ENCODE assay signal across 36 mouse cellular contexts in genomic region chr14:62657469-62657868, GRCm38 (mm10). TPM values are rescaled to one million over a fixed set of nuclear protein-coding genes. Genes with fewer than 3 reads are reported as not detected.
DNase-seq lines count a peak whose midpoint lies in the region; ATAC-seq and TF ChIP-seq lines count a peak whose summit lies in the region.
"Had no signal": no experiment of that assay in that cellular context is flagged by ENCODE, and none has a peak within 500 bp of the region (broad histone marks: within the 10 kb centered on the region; RNA-seq: fewer than 3 reads in every experiment).

No protein-coding gene starts in this region.

- in situ Hi-C loops in CH12.LX (cut with MboI; ENCODE audit: low pct_ligation_motif_present, low pct_unique_long_range_greater_than_20kb, low sequenced_read_pairs): no loop called here

- TF ChIP-seq CTCF in CH12.LX (conservative IDR thresholded peaks at IDR 0.05 in 1 of 2, IDR thresholded peaks at IDR 0.05 in 1 of 2; ENCODE audit: low read depth in 2 of 2, low read length in 2 of 2): no peak

- no peak overlapping the region for H3K4me3 ChIP-seq in heart, embryonic 10.5 days
- H3K4me3 ChIP-seq in CH12.LX (replicated peaks in 1 of 3; ENCODE audit: low read depth in 2 of 3, low read length in 2 of 3, poor library complexity in 1 of 3): no peak overlapping the region
- H3K4me3 ChIP-seq: heart, adult 2 months; heart, embryonic 12.5 days; heart, embryonic 15.5 days; hindbrain, embryonic 10.5 days; hindbrain, embryonic 13.5 days; intestine, embryonic 15.5 days had no signal

- H3K4me1 ChIP-seq in heart, embryonic 10.5 days: no peaks in the 10 kb centered on the region
- peaks cover 0 to 20% of the 10 kb centered on the region in 2 experiments; a peak in 2 of 4 replicates for H3K4me1 ChIP-seq in CH12.LX (ENCODE audit: control insufficient read depth in 1 of 2, insufficient read depth in 2 of 2)
- H3K4me1 ChIP-seq: heart, embryonic 12.5 days; heart, embryonic 15.5 days; hindbrain, embryonic 10.5 days; hindbrain, embryonic 13.5 days; intestine, embryonic 15.5 days had no signal

- no peak for TF ChIP-seq POLR2A in CH12.LX (IDR thresholded peaks at IDR 0.05; ENCODE audit: low read depth, low read length)

- WGBS in heart, embryonic 10.5 days: 67% methylated on average over 3 of the region's 3 CpGs

- DNase-seq in heart, embryonic 10.5 days (ENCODE audit: low spot score): peak; percentile 54
- DNase-seq in heart, adult 8-10 months (ENCODE audit: low spot score): no peak
- peak; percentile 37 for DNase-seq in CH12.LX (ENCODE audit: extremely low read depth)
- peak; percentile 24 for DNase-seq in fibroblast of lung, adult 2 months (ENCODE audit: low read depth)
- DNase-seq in lung, postnatal 25 days (ENCODE audit: low spot score): no peak
- DNase-seq in spleen, postnatal 4 days (ENCODE audit: low spot score in 2 of 2): no peak
- no peak for DNase-seq in urinary bladder, postnatal 36 days (ENCODE audit: low spot score in 2 of 2)
- DNase-seq: adrenal gland, adult 2 months; adrenal gland, postnatal 36 days; B cell, adult 2 months; cerebellum, adult 11 months; cerebellum, adult 2 months; cerebellum, adult 9-11 months; cerebellum, postnatal 25 days; embryo, embryonic 11 days; forebrain, postnatal 0 days; gastrocnemius, postnatal 10 days; gastrocnemius, postnatal 36 days; heart, adult 2 months; heart, postnatal 10 days; heart, postnatal 36 days; kidney, adult 11 months had no signal

- no peak overlapping the region for H3K4me2 ChIP-seq in CH12.LX (ENCODE audit: insufficient read depth, low read depth, poor library complexity, severe bottlenecking)
- H3K4me2 ChIP-seq: heart, embryonic 12.5 days; heart, embryonic 15.5 days; hindbrain, embryonic 13.5 days; intestine, embryonic 15.5 days had no signal

- H3K27ac ChIP-seq in heart, embryonic 10.5 days: no peak overlapping the region
- H3K27ac ChIP-seq in CH12.LX (ENCODE audit: insufficient read depth, low read depth): no peak overlapping the region
- H3K27ac ChIP-seq: heart, adult 2 months; heart, embryonic 15.5 days; hindbrain, embryonic 10.5 days; hindbrain, embryonic 13.5 days; intestine, embryonic 15.5 days had no signal

- no peak for TF ChIP-seq RAD21 in CH12.LX (IDR thresholded peaks at IDR 0.05; ENCODE audit: low read depth, low read length)

- TF ChIP-seq EP300 in CH12.LX (IDR thresholded peaks at IDR 0.05; ENCODE audit: low read length): no peak

- H3K36me3 ChIP-seq in heart, embryonic 10.5 days: no peaks in the 10 kb centered on the region
- no peaks in the 10 kb centered on the region for H3K36me3 ChIP-seq in CH12.LX (replicated peaks in 1 of 2; ENCODE audit: control insufficient read depth in 1 of 2, insufficient read depth in 1 of 2, low read length in 1 of 2)
- H3K36me3 ChIP-seq: heart, embryonic 12.5 days; heart, embryonic 15.5 days; hindbrain, embryonic 10.5 days; hindbrain, embryonic 13.5 days; intestine, embryonic 15.5 days had no signal

- H3K79me2 ChIP-seq in CH12.LX (replicated peaks; ENCODE audit: control insufficient read depth, extremely low read depth, insufficient read depth, poor library complexity, severe bottlenecking): no peaks in the 10 kb centered on the region

- H3K9ac ChIP-seq in CH12.LX (ENCODE audit: insufficient read depth, low read depth): no peak overlapping the region
- H3K9ac ChIP-seq: forebrain, postnatal 0 days; heart, embryonic 12.5 days; heart, embryonic 15.5 days; hindbrain, embryonic 13.5 days; intestine, embryonic 15.5 days had no signal

- dilution Hi-C loops in CH12.LX (cut with MboI; ENCODE audit: extremely low pct_ligation_motif_present, extremely low pct_unique_long_range_greater_than_20kb, low sequenced_read_pairs): no loop called here

- ATAC-seq in monocyte, adult 5-6 weeks (replicated peaks; ENCODE audit: insufficient number of reproducible peaks, low FRiP score, low TSS enrichment, poor library complexity, severe bottlenecking): peak; percentile 92; the same call in 1 of the 2 replicates
- ATAC-seq: forebrain, embryonic 14.5 days; forebrain, postnatal 0 days; hindbrain, embryonic 16.5 days; intestine, embryonic 15.5 days had no signal

- H3K9me3 ChIP-seq in heart, embryonic 10.5 days: no peaks in the 10 kb centered on the region
- H3K9me3 ChIP-seq in CH12.LX (replicated peaks; ENCODE audit: low read length): no peaks in the 10 kb centered on the region
- H3K9me3 ChIP-seq: heart, embryonic 12.5 days; heart, embryonic 15.5 days; hindbrain, embryonic 10.5 days; hindbrain, embryonic 13.5 days; intestine, embryonic 15.5 days had no signal

- no peaks in the 10 kb centered on the region for H3K27me3 ChIP-seq in heart, embryonic 10.5 days (ENCODE audit: insufficient read depth, poor library complexity, severe bottlenecking)
- no peaks in the 10 kb centered on the region for H3K27me3 ChIP-seq in CH12.LX (replicated peaks)
- H3K27me3 ChIP-seq: heart, embryonic 12.5 days; heart, embryonic 15.5 days; hindbrain, embryonic 13.5 days; intestine, embryonic 15.5 days had no signal

TF ChIP-seq in CH12.LX, 34 proteins besides CTCF, POLR2A, EP300 and RAD21:
- TF ChIP-seq ZNF384 (IDR thresholded peaks at IDR 0.05; ENCODE audit: low read depth, low read length): no peak
- no peak for TF ChIP-seq MAZ (IDR thresholded peaks at IDR 0.05; ENCODE audit: low read depth, low read length)
- TF ChIP-seq CHD1 (IDR thresholded peaks at IDR 0.05; ENCODE audit: low read depth, low read length): no peak
- no peak for TF ChIP-seq USF2 (conservative IDR thresholded peaks at IDR 0.05; ENCODE audit: low read depth, low read length)
- no peak for TF ChIP-seq MYC (IDR thresholded peaks at IDR 0.05; ENCODE audit: low read depth, low read length)
- TF ChIP-seq SIN3A (IDR thresholded peaks at IDR 0.05; ENCODE audit: low read length): no peak
- TF ChIP-seq HCFC1 (IDR thresholded peaks at IDR 0.05; ENCODE audit: low read depth, low read length): no peak
- TF ChIP-seq CHD2 (IDR thresholded peaks at IDR 0.05; ENCODE audit: low read length): no peak
- TF ChIP-seq E2F4 (IDR thresholded peaks at IDR 0.05; ENCODE audit: insufficient replicate concordance, low read depth, low read length): no peak
- TF ChIP-seq ZC3H11A (IDR thresholded peaks at IDR 0.05; ENCODE audit: low read depth, low read length): no peak
- TF ChIP-seq POLR2AphosphoS2 (IDR thresholded peaks at IDR 0.05; ENCODE audit: low read depth, low read length): no peak
- no peak for TF ChIP-seq MEF2A (IDR thresholded peaks at IDR 0.05; ENCODE audit: borderline replicate concordance, low read depth, low read length)
- no peak for TF ChIP-seq NELFE (IDR thresholded peaks at IDR 0.05; ENCODE audit: low read depth, low read length)
- no peak for TF ChIP-seq ETS1 (conservative IDR thresholded peaks at IDR 0.05; ENCODE audit: low read depth, low read length)
- no peak for TF ChIP-seq GABPA (IDR thresholded peaks at IDR 0.05; ENCODE audit: insufficient replicate concordance, low read depth, low read length)
- TF ChIP-seq TCF12 (IDR thresholded peaks at IDR 0.05; ENCODE audit: low read depth, low read length): no peak
- no peak for TF ChIP-seq IRF4 (IDR thresholded peaks at IDR 0.05; ENCODE audit: low read depth, low read length)
- no peak for TF ChIP-seq MAX (IDR thresholded peaks at IDR 0.05; ENCODE audit: low read length)
TF ChIP-seq in CH12.LX: peak in this region for 0.

RNA-seq across cellular contexts. Expression of gene Serpine3, which starts 6.0 kb away (rescaled TPM):
- 0.19 TPM in 1 of 2 replicates, not detected in the other for polyA plus RNA-seq in heart, embryonic 10.5 days (2016; fragmentation: Nextera tagmentation; extraction: Ambion mirVana)
- not detected for total RNA-seq in heart, adult 8-10 months (2022)
- total RNA-seq in CH12.LX (2012; rRNA removed): 0.08 TPM in 1 of 2 replicates, not detected in the other
- not detected in 2 replicates for total RNA-seq in CH12.LX (2014; rRNA removed)
- not detected in 2 replicates for polyA plus RNA-seq in CH12.LX (2012; ENCODE audit: insufficient read length, low read depth)
- not detected in 3 replicates for total RNA-seq in monocyte, adult 5-6 weeks (2017)
- total RNA-seq: adrenal gland, adult 2 months; adrenal gland, postnatal 36 days; gastrocnemius, adult 18-20 months; gastrocnemius, postnatal 10 days; gastrocnemius, postnatal 36 days; heart, adult 2 months; heart, postnatal 10 days; heart, postnatal 36 days; MEL had no signal
- polyA plus RNA-seq: adrenal gland, adult 2 months; cerebellum, adult 2 months; cortical plate, adult 2 months; embryonic facial prominence, embryonic 11.5 days; embryonic facial prominence, embryonic 14.5 days; forebrain, embryonic 11.5 days; forebrain, embryonic 14.5 days; heart, adult 2 months; heart, embryonic 12.5 days; heart, embryonic 15.5 days; hindbrain, embryonic 10.5 days; hindbrain, embryonic 13.5 days; hindbrain, embryonic 16.5 days; intestine, embryonic 15.5 days had no signal

Comparison
In these comparisons a context has a peak if more than half of its experiments do, and no peak if none do; other contexts are left out.
1. DNase-seq: peak in heart, embryonic 10.5 days (single experiment), CH12.LX (single experiment) and fibroblast of lung, adult 2 months (single experiment); none in heart, adult 8-10 months (single experiment), lung, postnatal 25 days (single experiment), spleen, postnatal 4 days (0 of 2) and urinary bladder, postnatal 36 days (0 of 2).